Mouse (Mus musculus): ENCODE results near the gene Gm3233.
"Not testable (repeated sequence)": the region's sequence is repeated elsewhere in the genome, so short reads cannot be mapped to it uniquely, and the experiment has no call there.

The Gm3233 gene

DNA sequence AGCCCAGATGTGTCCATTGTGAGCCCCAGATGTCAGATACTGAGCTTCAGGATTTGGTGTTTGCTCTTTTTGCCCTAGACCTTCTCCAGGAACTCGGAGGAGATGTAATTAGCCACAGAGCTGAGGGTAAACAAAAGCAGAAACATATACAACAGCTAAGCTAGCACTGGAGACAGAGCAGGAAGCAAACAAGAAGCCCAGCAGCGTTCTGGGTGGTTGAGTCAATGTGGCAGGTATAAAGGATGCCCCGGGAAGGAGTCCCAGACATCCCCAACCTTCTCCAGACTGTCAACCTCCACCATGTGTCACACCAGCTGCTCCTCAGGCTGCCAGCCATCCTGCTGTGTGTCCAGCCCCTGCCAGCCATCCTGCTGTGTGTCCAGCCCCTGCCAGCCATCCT, 33.3 kb downstream of the Gm3233 start, which contains the start of gene Gm10100:
Gm10100 (plus strand) TSS at position 301 of the 400 bp plus-strand sequence.
- DNase-seq = no peak

DNA sequence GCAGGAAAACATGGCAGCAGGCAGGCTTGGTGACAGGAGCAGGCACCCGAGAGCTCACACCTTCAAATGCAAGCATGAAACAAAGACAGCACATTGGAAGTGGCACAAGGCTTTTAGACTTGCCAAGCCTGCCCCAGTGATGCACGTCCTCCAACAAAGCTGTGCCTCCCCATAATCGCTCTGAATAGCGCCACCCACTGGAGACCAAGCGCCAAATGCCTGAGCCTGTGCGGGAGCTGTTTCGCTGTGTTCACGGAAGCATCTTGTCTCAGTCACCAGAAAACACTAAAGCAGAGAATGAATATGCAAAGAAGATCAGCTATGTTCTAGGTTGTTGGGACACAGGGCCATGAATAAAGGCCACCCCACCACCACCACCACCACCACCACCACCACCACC, 34.6 kb downstream of the Gm3233 start:
- no peak for DNase-seq

DNA sequence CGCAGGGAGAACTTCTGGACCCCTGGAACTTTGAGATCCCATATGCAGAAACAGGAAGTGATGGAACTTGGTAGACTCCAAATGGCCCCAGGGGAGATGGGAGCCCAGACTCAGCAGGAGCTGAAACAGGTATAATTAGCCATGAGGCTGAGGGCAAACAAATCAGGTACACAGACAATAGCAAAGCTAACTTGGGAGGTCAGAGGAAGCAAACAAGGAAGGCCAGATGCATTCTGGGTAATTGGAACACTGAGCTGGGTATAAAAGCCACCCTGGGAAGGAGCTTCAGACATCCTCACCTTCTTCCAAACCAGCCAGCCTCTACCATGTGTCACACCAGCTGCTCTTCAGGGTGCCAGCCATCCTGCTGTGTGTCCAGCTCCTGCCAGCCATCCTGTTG, 39.2 kb downstream of the Gm3233 start, which contains the start of gene Krtap12-1:
Krtap12-1 (plus strand) TSS at position 301 of the 400 bp plus-strand sequence.
- DNase-seq = not testable (repeated sequence)

DNA sequence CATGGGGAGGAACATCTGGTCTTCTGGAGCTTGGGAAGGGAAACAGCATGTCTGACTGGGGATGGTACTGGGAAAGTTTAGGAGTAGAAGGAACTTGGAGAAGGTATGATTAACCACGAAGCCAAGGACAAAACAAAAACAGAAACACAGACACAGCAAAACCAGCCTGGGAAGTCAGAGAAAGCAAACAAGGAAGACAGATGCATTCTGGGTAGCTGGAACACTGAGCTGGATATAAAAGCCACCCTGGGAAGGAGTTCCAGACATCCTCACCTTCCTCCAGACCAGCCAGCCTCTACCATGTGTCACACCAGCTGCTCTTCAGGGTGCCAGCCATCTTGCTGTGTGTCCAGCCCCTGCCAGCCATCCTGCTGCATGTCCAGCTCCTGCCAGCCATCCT, 44.0 kb downstream of the Gm3233 start, which contains the start of gene Gm10142:
Gm10142 (plus strand) TSS at position 301 of the 400 bp plus-strand sequence.
- no peak for DNase-seq

DNA sequence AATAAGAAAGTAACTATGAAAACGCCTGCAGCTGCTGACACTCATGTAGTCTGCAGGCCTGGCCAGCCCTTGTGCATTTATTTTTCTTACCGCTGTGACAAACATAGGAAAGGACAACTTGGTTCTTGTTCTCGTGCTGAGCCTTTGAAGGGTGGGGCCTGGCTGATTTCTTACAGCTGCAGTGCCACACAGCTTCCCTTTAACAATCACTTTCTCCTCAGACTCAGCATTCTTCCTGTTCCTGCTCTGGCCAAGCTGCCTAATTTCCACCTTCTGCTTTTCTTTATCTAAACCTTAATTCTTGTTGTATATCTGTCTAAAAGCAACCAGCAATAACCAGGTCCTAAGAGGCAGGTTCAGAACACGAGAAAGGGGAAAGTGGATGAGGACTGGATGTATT, 45.7 kb downstream of the Gm3233 start:
- DNase-seq = no peak

DNA sequence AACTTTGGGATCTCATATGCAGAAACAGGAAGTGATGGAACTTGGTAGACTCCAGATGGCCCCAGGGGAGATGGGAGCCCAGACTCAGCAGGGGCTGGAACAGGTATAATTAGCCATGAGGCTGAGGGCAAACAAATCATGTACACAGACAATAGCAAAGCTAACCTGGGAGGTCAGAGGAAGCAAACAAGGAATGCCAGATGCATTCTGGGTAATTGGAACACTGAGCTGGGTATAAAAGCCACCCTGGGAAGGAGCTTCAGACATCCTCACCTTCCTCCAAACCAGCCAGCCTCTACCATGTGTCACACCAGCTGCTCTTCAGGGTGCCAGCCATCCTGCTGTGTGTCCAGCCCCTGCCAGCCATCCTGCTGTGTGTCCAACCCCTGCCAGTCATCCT, 48.3 kb downstream of the Gm3233 start, which contains the start of gene Gm10024:
Gm10024 (plus strand) TSS at position 301 of the 400 bp plus-strand sequence.
- DNase-seq = not testable (repeated sequence)

DNA sequence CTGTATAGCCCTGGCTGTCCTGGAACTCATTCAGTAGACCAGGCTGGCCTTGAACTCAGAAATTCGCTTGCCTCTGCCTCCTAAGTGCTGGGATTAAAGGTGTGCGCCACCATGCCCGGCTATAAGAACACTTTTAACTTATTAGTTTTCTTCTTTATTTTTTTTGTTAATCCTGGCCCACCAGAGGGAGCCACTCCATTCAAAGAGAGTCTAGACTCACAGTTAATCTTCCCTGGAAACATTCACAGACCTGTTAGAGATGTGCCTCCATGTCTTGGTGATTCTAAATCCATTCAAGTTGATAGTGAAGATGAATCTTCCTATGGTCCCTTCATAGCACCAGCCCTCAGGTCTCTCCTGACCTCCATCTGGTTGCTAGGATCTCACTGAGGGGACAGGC, 49.7 kb downstream of the Gm3233 start:
- no peak for DNase-seq
